Mouse (Mus musculus): Measurements from ENCODE around the gene Atf6. TPM values are rescaled to one million over a fixed set of nuclear protein-coding genes. Genes with fewer than 3 reads are reported as not detected.

Atf6 gene
- total RNA-seq, 2 experiments from 2014 or later: 22.6 to 23.1 TPM

DNA sequence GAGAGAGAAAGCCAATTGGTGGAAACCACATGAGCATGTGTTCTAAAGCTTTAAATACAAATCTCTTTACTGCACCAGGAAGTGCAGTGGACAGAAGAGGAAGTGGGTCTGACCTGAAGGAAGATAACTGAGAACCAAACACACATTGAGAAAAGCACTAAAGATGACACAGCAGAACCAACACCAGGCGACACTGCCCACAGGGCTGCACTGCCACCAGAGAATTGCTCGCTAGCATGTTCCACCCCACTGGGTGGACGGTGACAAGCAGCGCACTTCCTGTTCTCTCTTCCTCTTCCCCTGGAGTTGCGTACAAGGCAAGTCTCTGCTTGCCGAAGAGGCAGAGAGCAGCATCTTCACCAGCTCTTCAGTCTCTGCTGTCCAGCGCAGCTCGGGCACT is 158.1 kb downstream of the Atf6 start:
- DNase-seq (ENCODE audit: low spot score in 2 of 2): no peak

DNA sequence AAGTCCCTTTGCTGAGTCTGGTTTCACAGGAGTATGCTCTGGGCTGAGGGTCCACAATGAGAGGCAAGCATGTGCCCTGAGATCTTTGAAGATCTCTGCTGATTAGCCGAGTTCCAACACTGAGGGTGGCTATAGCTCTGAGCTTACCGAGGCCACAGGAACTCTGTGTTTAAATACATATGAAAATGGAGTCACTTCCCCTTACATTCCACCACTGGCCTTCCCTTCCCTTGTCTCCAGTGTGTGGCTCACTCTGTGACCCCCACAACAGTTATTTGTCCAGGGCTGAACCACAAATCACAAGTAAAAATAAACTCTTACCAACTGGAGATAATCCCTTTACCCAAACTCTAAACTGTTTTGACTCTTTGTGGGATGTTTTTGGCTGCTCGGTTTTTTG is 158.5 kb downstream of the Atf6 start:
- no peak for DNase-seq (ENCODE audit: low spot score in 2 of 2)

- DNase-seq (ENCODE audit: low spot score in 2 of 2): no peak
Measured at GRCm38 (mm10) chr1:170706046-170706445, 161.5 kb downstream of the Atf6 start.

DNA sequence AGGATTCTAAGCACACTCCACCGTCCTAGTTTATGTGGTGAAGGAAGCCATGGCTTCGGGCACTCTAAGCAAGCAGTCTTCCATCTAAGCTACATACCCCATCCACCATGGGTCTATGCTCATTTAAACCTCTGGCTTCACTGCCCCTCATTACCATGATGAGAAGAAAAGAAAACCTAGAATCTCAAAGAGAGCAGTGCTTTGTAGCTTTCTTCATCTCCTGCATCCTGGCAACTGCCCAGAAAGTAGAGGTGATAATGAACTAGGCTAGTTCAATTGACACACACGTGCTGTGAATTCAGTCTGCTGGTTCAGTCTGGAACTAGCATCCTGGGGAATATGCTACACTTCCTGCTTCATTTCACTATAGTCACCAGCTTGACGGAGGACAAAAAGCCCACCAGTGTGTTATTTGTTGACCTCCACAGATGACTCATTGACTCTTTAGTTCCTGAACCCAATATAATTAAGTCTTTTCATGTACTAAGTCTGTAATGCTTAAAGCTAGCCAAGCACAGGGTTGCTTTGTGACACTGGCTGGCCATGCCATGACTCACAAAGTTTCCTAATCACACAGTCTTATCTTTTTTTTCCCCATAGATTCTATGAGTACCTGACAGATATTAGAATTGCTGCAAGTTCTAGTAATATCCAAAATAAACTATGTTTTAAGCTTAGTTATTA is 162.5 kb downstream of the Atf6 start:
- no peak for DNase-seq (ENCODE audit: low spot score in 2 of 2)

DNA sequence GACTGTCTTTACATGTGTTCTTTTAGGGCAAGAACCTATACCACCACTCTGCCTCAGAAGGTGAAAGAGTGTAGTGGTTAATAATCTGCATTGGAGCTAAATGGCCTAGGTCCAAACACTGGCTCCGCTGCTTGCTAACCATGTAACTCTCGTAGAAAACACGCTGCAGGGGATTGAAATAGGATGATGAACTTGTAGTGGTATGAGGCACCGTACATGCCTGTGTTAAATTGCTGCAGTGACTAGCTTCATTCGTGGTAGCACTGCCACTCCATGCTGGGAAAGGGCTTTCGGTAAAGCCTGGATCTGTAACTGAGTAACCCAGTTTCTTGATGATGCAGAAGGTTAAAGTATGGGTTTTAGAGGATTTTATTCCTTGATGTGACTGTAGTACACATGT is 163.5 kb downstream of the Atf6 start:
- no peak for DNase-seq (ENCODE audit: low spot score in 2 of 2)

DNA sequence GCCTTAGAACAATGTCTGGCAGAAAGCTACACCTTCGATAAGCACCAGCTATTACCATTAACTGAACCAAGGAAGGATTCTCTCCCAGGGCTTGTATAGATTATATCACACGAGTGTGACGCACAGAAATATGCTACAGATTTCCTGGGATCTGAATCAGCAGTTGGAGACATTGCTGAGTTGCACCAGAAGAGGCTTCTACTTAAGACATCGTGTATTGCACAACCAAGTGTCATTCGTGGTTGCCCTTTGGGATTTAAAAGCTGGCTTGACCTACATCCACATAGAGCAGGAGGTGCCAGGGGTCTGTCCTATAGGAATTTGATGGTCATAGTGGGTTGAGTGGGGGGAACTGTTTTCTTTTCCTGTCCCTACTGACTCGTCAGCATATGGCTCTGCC is 164.6 kb downstream of the Atf6 start:
- no peak for DNase-seq (ENCODE audit: low spot score in 2 of 2)

GRCm38 (mm10) chr1:170702263-170702662 is 165.3 kb downstream of the Atf6 start:
- DNase-seq (ENCODE audit: low spot score in 2 of 2): no peak

- no peak for DNase-seq (ENCODE audit: low spot score in 2 of 2)
Measured at GRCm38 (mm10) chr1:170701582-170701981, 166.0 kb downstream of the Atf6 start.

DNA sequence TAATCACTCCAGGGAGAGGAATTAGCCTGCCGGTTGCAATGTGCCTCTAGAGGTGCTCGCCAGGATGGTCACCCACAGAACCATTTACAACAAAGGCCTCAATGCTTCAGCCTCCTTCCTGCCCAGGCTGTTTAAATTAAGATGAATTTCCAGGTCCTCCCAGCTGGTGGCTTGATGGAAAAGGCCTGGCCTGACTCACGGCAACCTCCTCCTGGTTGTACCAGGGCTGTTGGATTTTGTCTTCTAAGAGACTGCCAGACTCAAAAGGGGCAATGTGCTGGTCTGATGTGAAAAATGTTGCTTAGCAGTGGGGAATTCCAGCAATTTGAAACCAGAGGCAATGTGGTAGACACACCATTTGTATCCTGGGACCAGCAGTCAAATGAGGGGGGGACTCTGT is 166.4 kb downstream of the Atf6 start:
- DNase-seq (ENCODE audit: low spot score in 2 of 2): no peak

- DNase-seq (ENCODE audit: low spot score in 2 of 2): no peak
Measured at GRCm38 (mm10) chr1:170700496-170701027, 167.0 kb downstream of the Atf6 start.

DNA sequence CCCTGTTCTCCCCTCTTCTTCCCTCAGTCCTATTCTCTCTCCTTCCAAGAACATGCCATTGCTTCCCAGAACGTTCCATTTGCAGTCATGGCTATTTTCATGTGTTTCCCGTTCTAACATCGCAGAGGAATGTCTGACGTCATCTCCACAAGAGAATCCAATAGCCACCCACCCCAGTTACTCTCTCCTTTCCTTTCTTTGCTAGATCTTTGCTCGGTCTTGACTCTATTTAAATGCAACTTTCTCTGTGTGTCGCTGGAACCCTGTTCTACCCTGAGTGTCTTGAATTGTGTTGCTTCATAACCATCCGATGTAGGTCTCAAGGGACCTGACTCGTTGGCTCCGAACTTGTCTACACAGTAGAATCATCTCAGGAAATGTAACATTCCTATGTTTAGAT is 168.0 kb downstream of the Atf6 start:
- DNase-seq (ENCODE audit: low spot score in 2 of 2): no peak

- no peak for DNase-seq (ENCODE audit: low spot score in 2 of 2)
Measured at GRCm38 (mm10) chr1:170698771-170699170, 168.8 kb downstream of the Atf6 start.

DNA sequence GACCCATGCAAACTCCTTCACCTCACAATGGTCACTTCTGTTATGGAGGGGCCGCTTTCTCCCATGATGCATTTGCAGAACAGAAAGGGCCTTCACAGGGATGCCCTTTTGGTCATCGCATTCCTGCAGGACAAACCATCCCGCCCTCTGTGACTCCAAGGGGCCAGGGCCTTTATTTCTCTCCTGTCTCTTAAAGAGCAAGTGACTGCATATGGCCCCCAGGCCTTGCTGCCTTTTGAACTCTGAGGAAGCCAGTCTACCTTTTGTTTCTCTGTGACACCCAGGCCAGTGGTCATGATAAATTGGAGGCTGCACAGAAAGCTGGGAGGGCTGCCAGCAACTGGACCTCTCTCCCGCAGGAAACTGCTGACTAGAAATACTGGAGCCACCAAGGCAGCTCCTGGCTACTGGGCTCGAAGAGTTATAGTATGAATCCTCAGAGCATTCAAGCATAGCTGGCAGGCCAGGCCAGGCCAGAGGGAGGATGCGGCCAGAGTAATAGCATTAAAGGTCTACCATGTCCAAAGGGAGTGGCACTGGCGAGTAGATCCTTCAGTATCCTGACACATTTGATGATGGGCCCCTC is 169.7 kb downstream of the Atf6 start:
- DNase-seq (ENCODE audit: low spot score in 2 of 2): no peak

DNA sequence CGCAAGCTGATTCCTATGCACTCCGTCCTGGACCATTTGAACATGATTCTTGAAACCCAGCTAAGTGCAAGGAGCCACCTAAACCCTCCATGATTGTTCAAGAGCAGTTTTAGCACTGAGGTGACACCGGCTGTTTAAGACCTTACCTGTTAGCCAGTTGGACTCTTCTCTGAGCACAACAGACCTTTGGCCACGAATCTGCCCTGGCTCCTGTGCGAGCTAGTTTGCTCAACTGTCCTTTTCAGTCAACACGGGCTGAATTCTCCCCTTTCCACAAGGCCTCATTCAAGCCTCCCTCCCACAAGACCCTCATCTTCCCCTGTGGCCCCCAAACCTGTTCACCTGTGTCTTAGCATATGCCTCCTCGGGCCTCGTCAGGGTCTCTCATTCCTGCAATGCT is 170.6 kb downstream of the Atf6 start:
- no peak for DNase-seq (ENCODE audit: low spot score in 2 of 2)

- DNase-seq (ENCODE audit: low spot score in 2 of 2): no peak
Measured at GRCm38 (mm10) chr1:170695326-170695725, 172.2 kb downstream of the Atf6 start.

GRCm38 (mm10) chr1:170694821-170695291 is 172.7 kb downstream of the Atf6 start:
- peak in 1 of 2 experiments; percentile 51 for DNase-seq (ENCODE audit: low spot score in 2 of 2)

DNA sequence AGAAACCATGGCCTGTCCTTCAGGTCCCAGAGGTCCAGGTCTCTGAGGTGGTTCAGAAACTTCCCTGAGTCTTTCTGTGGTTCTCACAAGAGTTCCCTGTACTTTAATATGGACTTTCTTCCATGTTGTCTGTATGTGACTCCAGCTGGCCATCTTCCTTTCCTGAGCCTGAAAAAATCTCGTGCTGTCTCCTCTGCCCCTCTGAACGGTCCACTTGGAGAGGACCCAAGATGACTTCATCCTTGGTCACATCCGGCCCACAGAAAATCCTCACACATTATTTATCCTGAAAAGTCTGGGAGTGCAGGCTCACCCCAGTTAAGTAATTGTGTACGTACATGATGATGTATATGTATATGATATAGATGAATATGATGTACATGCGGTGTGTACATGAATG is 176.3 kb downstream of the Atf6 start:
- no peak for DNase-seq (ENCODE audit: low spot score in 2 of 2)

GRCm38 (mm10) chr1:170689773-170690172 is 177.8 kb downstream of the Atf6 start:
- no peak for DNase-seq (ENCODE audit: low spot score in 2 of 2)

DNA sequence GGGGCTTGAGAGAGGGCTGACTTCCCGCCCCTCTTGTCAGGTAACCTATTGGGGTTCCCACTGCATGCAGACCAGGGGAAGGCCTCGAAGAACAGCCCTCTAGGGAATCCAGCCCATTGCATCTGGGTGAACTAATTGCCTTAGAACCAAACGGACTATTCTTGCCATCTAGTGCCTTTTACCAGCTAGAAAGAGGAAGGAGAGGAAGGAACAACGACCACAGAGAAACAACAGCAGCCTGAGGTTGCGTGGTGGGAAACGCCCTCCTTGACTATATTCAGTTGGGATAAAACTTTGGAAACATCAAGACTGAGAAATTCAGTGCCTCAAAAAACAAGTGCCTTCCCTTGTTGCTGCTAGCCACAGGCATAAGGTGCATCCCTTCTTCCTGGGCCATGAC is 183.7 kb downstream of the Atf6 start:
- no peak for DNase-seq (ENCODE audit: low spot score in 2 of 2)

- peak; percentile 32 to 55 for DNase-seq (ENCODE audit: low spot score in 2 of 2)
Measured at GRCm38 (mm10) chr1:170679624-170680023, 187.9 kb downstream of the Atf6 start.

DNA sequence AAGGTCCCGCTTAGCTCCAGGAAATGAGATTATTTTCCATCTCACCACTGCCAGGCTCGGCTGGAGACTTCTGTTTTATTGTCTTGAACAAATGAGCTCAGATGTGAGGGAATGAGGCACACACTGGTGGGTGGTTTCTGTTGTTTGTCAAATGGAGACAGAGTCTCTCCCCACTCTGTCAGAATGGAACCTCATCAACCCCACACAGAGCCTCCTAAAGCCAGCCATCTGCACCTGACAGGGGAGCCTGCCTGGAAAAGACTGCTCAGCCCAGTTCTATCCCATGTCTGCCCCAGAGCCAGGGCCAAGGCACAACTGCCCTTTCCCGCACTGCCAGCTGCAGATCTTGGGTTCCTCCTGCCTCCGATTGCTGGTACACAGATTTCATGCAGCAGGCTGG is 188.7 kb downstream of the Atf6 start:
- no peak for DNase-seq (ENCODE audit: low spot score in 2 of 2)

DNA sequence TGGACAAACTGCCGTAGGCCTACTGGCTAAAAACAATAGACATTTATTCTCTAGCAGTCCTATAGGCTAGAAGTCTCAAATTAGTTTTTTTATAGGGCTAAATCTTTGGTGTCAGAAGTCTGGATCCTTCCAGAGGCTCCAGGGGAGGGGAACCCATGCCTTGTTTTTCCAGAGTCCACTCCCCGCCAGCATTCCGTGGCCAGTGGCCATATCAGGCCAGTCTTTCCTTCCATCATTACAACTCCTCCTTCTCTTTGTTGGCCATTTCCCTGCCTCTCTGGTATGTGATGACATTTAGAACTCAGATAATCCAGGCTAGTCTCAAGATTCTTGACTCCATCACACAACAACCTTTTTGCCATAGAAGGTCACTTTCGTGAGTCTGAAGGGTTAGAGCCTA is 189.9 kb downstream of the Atf6 start:
- DNase-seq (ENCODE audit: low spot score in 2 of 2): no peak

Measured in layer of hippocampus, postnatal 10 days (tissue).